Mouse (Mus musculus) heart, postnatal 0 days (tissue): ENCODE results near the gene Ctsw.

ENCODE experiments used
- CTCF ChIP-seq: IDR thresholded peaks from 2 replicates; pipeline ENCODE4 v1.5.1; 2016; ENCODE audit warnings: antibody characterized with exemption, control low read depth, low read depth
- EP300 ChIP-seq: IDR thresholded peaks from 2 replicates; pipeline ENCODE4 v1.6.1; 2016; ENCODE audit warnings: antibody characterized with exemption, low read depth

- no peak for TF ChIP-seq EP300
- TF ChIP-seq CTCF, result no peak
Observed at GRCm38 (mm10) chr19:5475069-5475714, 6.9 kb upstream of the Ctsw start.
